Mouse (Mus musculus): ENCODE measurements around the gene Rasgef1b. TPM values are rescaled to one million over a fixed set of nuclear protein-coding genes. Genes with fewer than 3 reads are reported as not detected.

Gene Rasgef1b
- total and polyA plus RNA-seq, 3 experiments = 0.17 to 0.26 (median 0.21) TPM

DNA sequence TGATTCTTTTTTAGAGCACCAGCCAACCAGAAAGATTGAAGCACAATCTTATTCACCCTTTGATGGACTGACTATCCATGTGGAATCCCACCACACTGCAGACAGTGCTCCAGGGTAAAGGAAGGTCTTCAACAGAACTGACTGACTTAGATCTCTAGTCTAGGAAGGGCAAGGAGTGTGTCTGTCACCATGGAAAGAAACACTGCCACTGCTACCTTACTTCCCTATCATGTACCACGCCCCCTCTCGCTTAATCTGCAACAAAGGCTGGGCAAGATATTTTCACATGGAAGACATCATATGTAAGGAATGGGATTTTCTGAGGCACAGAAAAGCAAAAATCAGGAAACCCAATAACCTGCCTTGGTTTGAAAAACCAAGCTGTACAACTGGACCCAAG is 16.9 kb downstream of the Rasgef1b start:
- TF ChIP-seq MEF2A (IDR thresholded peaks at IDR 0.05; ENCODE audit: borderline replicate concordance, low read depth, low read length) = no peak
- no peak for TF ChIP-seq TBP (conservative IDR thresholded peaks at IDR 0.05; ENCODE audit: low read depth, low read length)
- no peak for TF ChIP-seq RCOR1 (conservative IDR thresholded peaks at IDR 0.05; ENCODE audit: low read depth, low read length)
- no peak for TF ChIP-seq UBTF (IDR thresholded peaks at IDR 0.05; ENCODE audit: low read depth, low read length)
- TF ChIP-seq CHD2 (IDR thresholded peaks at IDR 0.05; ENCODE audit: low read length) = no peak
- no peak for TF ChIP-seq HCFC1 (IDR thresholded peaks at IDR 0.05; ENCODE audit: low read depth, low read length)
- H3K4me1 ChIP-seq (ENCODE audit: control insufficient read depth in 1 of 2, insufficient read depth in 2 of 2) = no peaks in the 10 kb centered on the region
- no peaks in the 10 kb centered on the region for H3K9me3 ChIP-seq (replicated peaks; ENCODE audit: low read length)
- H3K36me3 ChIP-seq (replicated peaks in 1 of 2; ENCODE audit: control insufficient read depth in 1 of 2, insufficient read depth in 1 of 2, low read length in 1 of 2) = no peaks in the 10 kb centered on the region
- no peak overlapping the region for H3K9ac ChIP-seq (ENCODE audit: insufficient read depth, low read depth)
- H3K4me3 ChIP-seq (replicated peaks in 1 of 3; ENCODE audit: low read depth in 2 of 3, low read length in 2 of 3, poor library complexity in 1 of 3) = no peak overlapping the region
- in situ Hi-C loops (cut with MboI; ENCODE audit: low pct_ligation_motif_present, low pct_unique_long_range_greater_than_20kb, low sequenced_read_pairs) (no loop called here), dilution Hi-C loops (cut with MboI; ENCODE audit: extremely low pct_ligation_motif_present, extremely low pct_unique_long_range_greater_than_20kb, low sequenced_read_pairs) (no loop called here)
- no peak overlapping the region for H3K27ac ChIP-seq (ENCODE audit: insufficient read depth, low read depth)
- no peak overlapping the region for H3K4me2 ChIP-seq (ENCODE audit: insufficient read depth, low read depth, poor library complexity, severe bottlenecking)
- no peaks in the 10 kb centered on the region for H3K79me2 ChIP-seq (replicated peaks; ENCODE audit: control insufficient read depth, extremely low read depth, insufficient read depth, poor library complexity, severe bottlenecking)
- H3K27me3 ChIP-seq (replicated peaks) = no peaks in the 10 kb centered on the region
- no peak for DNase-seq (ENCODE audit: extremely low read depth)

DNA sequence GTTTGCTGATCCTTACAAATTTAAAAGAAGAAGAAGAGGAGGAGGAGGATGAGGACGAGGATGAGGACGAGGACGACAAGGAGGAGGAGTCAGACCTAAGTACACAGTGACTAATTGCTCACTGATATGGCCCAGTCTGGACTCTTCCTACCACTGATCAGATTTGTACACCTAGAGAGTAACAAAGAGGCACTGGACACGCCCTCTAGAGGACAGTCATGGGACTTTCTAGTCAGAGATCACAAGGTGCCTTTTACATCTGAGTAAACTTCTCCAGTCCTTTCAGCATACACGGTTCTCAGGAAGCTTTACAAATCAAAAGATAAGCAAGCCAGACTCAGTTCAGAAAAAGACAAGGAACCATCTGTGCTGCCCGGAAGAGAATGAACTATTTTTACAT is 20.2 kb downstream of the Rasgef1b start:
- H3K4me3 ChIP-seq (replicated peaks in 1 of 3; ENCODE audit: low read depth in 2 of 3, low read length in 2 of 3, poor library complexity in 1 of 3) = no peak overlapping the region
- H3K79me2 ChIP-seq (replicated peaks; ENCODE audit: control insufficient read depth, extremely low read depth, insufficient read depth, poor library complexity, severe bottlenecking) = no peaks in the 10 kb centered on the region
- H3K4me2 ChIP-seq (ENCODE audit: insufficient read depth, low read depth, poor library complexity, severe bottlenecking) = no peak overlapping the region
- DNase-seq (ENCODE audit: extremely low read depth) = peak; percentile 31
- no peak for TF ChIP-seq JUND (conservative IDR thresholded peaks at IDR 0.05; ENCODE audit: low read depth, low read length)
- no peak for TF ChIP-seq SMC3 (IDR thresholded peaks at IDR 0.05; ENCODE audit: low read depth, low read length)
- no peak for TF ChIP-seq POLR2AphosphoS2 (IDR thresholded peaks at IDR 0.05; ENCODE audit: low read depth, low read length)
- peak; percentile 28 to 50; a peak in 2 of 4 replicates for TF ChIP-seq CTCF (conservative IDR thresholded peaks at IDR 0.05 in 1 of 2, IDR thresholded peaks at IDR 0.05 in 1 of 2; ENCODE audit: low read depth in 2 of 2, low read length in 2 of 2)
- TF ChIP-seq SIN3A (IDR thresholded peaks at IDR 0.05; ENCODE audit: low read length) = no peak
- no peaks in the 10 kb centered on the region for H3K9me3 ChIP-seq (replicated peaks; ENCODE audit: low read length)
- in situ Hi-C loops (cut with MboI; ENCODE audit: low pct_ligation_motif_present, low pct_unique_long_range_greater_than_20kb, low sequenced_read_pairs) (no loop called here), dilution Hi-C loops (cut with MboI; ENCODE audit: extremely low pct_ligation_motif_present, extremely low pct_unique_long_range_greater_than_20kb, low sequenced_read_pairs) (no loop called here)
- no peaks in the 10 kb centered on the region for H3K36me3 ChIP-seq (replicated peaks in 1 of 2; ENCODE audit: control insufficient read depth in 1 of 2, insufficient read depth in 1 of 2, low read length in 1 of 2)
- no peak overlapping the region for H3K27ac ChIP-seq (ENCODE audit: insufficient read depth, low read depth)
- H3K4me1 ChIP-seq (ENCODE audit: control insufficient read depth in 1 of 2, insufficient read depth in 2 of 2) = no peaks in the 10 kb centered on the region
- H3K9ac ChIP-seq (ENCODE audit: insufficient read depth, low read depth) = no peak overlapping the region
- H3K27me3 ChIP-seq (replicated peaks) = no peaks in the 10 kb centered on the region

DNA sequence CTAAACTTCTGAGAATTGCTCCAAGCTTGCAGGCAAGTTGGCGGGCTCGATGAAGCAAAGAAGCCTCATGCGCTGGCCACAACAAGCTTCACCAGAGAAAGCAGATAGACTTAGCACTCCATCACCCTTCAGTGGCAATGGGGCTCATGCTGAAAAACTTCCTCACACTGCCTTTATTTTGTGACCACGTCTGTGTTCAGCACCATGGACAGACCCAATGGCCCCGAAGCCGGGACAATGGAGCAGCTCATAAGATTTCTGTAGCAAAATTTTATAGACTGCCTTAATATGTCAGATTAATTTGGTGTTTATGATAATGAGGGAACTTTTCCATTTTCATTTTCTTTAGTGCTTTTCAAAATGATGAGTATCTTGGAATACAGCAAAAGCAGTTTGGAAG is 21.6 kb downstream of the Rasgef1b start:
- in situ Hi-C loops (cut with MboI; ENCODE audit: low pct_ligation_motif_present, low pct_unique_long_range_greater_than_20kb, low sequenced_read_pairs) = no loop called here
- Histone ChIP-seq H3K79me2 (replicated peaks; ENCODE audit: control insufficient read depth, extremely low read depth, insufficient read depth, poor library complexity, severe bottlenecking) (no peaks in the 10 kb centered on the region), H3K9me3 (replicated peaks; ENCODE audit: low read length) (no peaks in the 10 kb centered on the region), H3K27ac (ENCODE audit: insufficient read depth, low read depth) (no peak overlapping the region), H3K36me3 (replicated peaks in 1 of 2; ENCODE audit: control insufficient read depth in 1 of 2, insufficient read depth in 1 of 2, low read length in 1 of 2) (no peaks in the 10 kb centered on the region), H3K4me3 (replicated peaks in 1 of 3; ENCODE audit: low read depth in 2 of 3, low read length in 2 of 3, poor library complexity in 1 of 3) (no peak overlapping the region), H3K27me3 (replicated peaks) (no peaks in the 10 kb centered on the region), H3K9ac (ENCODE audit: insufficient read depth, low read depth) (no peak overlapping the region), H3K4me2 (ENCODE audit: insufficient read depth, low read depth, poor library complexity, severe bottlenecking) (no peak overlapping the region), H3K4me1 (ENCODE audit: control insufficient read depth in 1 of 2, insufficient read depth in 2 of 2) (no peaks in the 10 kb centered on the region)
- dilution Hi-C loops (cut with MboI; ENCODE audit: extremely low pct_ligation_motif_present, extremely low pct_unique_long_range_greater_than_20kb, low sequenced_read_pairs) = no loop called here
- peak; percentile 11 for DNase-seq (ENCODE audit: extremely low read depth)
- no peak for TF ChIP-seq GABPA (IDR thresholded peaks at IDR 0.05; ENCODE audit: insufficient replicate concordance, low read depth, low read length)
- TF ChIP-seq MXI1 (IDR thresholded peaks at IDR 0.05; ENCODE audit: low read depth, low read length) = no peak
- no peak for TF ChIP-seq NRF1 (IDR thresholded peaks at IDR 0.05; ENCODE audit: low read depth, low read length)
- no peak for TF ChIP-seq ZMIZ1 (IDR thresholded peaks at IDR 0.05; ENCODE audit: low read depth, low read length)
- no peak for TF ChIP-seq JUND (conservative IDR thresholded peaks at IDR 0.05; ENCODE audit: low read depth, low read length)
- no peak for TF ChIP-seq EP300 (IDR thresholded peaks at IDR 0.05; ENCODE audit: low read length)
- TF ChIP-seq JUN (IDR thresholded peaks at IDR 0.05; ENCODE audit: insufficient read depth, low read depth, low read length) = no peak
- TF ChIP-seq ZNF384 (IDR thresholded peaks at IDR 0.05; ENCODE audit: low read depth, low read length) = no peak
- TF ChIP-seq CHD2 (IDR thresholded peaks at IDR 0.05; ENCODE audit: low read length) = no peak
- TF ChIP-seq RCOR1 (conservative IDR thresholded peaks at IDR 0.05; ENCODE audit: low read depth, low read length) = no peak
- TF ChIP-seq KAT2A (IDR thresholded peaks at IDR 0.05; ENCODE audit: insufficient replicate concordance, low read length) = no peak
- TF ChIP-seq USF2 (conservative IDR thresholded peaks at IDR 0.05; ENCODE audit: low read depth, low read length) = no peak
- no peak for TF ChIP-seq CHD1 (IDR thresholded peaks at IDR 0.05; ENCODE audit: low read depth, low read length)
- TF ChIP-seq BHLHE40 (IDR thresholded peaks at IDR 0.05; ENCODE audit: low read depth, low read length) = no peak
- TF ChIP-seq ETS1 (conservative IDR thresholded peaks at IDR 0.05; ENCODE audit: low read depth, low read length) = no peak
